Mouse (Mus musculus): Measurements from ENCODE around the gene Slc28a1. TPM values are rescaled to one million over a fixed set of nuclear protein-coding genes. Genes with fewer than 3 reads are reported as not detected.

Gene Slc28a1
- total and polyA plus RNA-seq, 3 experiments: not detected

- peaks cover 0 to 5% of the 10 kb centered on the region in 2 experiments; a peak in 2 of 4 replicates for H3K27me3 ChIP-seq (ENCODE audit: control insufficient read depth in 1 of 2, insufficient read depth in 2 of 2, low read length in 2 of 2)
- DNase-seq (ENCODE audit: low read depth, low spot score): no peak
- no peaks in the 10 kb centered on the region for H3K9me3 ChIP-seq (replicated peaks; ENCODE audit: insufficient read depth, low read length)
- no peaks in the 10 kb centered on the region for H3K36me3 ChIP-seq (ENCODE audit: control insufficient read depth in 1 of 2, insufficient read depth in 2 of 2, low read length in 2 of 2)
- H3K27ac ChIP-seq (ENCODE audit: control insufficient read depth, low read depth, low read length): no peak overlapping the region
- H3K79me2 ChIP-seq (ENCODE audit: control insufficient read depth, insufficient read depth, low read length, poor library complexity): no peaks in the 10 kb centered on the region
- no peaks in the 10 kb centered on the region for H3K4me1 ChIP-seq (ENCODE audit: control insufficient read depth in 1 of 2, insufficient read depth in 2 of 2, low read length in 2 of 2)
- H3K9ac ChIP-seq (ENCODE audit: control insufficient read depth, low read depth, low read length, poor library complexity, severe bottlenecking): no peak overlapping the region
- TF ChIP-seq RAD21 (IDR thresholded peaks at IDR 0.05; ENCODE audit: low read depth, low read length) (no peak), RCOR1 (IDR thresholded peaks at IDR 0.05; ENCODE audit: low read depth, low read length) (no peak), UBTF (IDR thresholded peaks at IDR 0.05; ENCODE audit: borderline replicate concordance, insufficient read depth, low read depth, low read length) (no peak), KAT2A (conservative IDR thresholded peaks at IDR 0.05; ENCODE audit: low read depth, low read length) (no peak)
- no peak overlapping the region for H3K4me3 ChIP-seq (ENCODE audit: control insufficient read depth in 1 of 2, insufficient read depth in 1 of 2, low read depth in 2 of 2, low read length in 2 of 2)
These were observed 98.2 kb downstream of the Slc28a1 start for GRCm38 (mm10) chr7:81212697-81213346.

GRCm38 (mm10) chr7:81213347-81214152 is 99.0 kb downstream of the Slc28a1 start, which contains the start of gene Pde8a:
TSS of gene Pde8a (plus strand) at chr7:81213596.
- Histone ChIP-seq H3K27me3 (ENCODE audit: control insufficient read depth in 1 of 2, insufficient read depth in 2 of 2, low read length in 2 of 2) (peaks cover 0 to 7% of the 10 kb centered on the region in 2 experiments; a peak in 2 of 4 replicates), H3K27ac (ENCODE audit: control insufficient read depth, low read depth, low read length) (no peak within 1 kb of the TSS), H3K79me2 (ENCODE audit: control insufficient read depth, insufficient read depth, low read length, poor library complexity) (no peaks in the 10 kb centered on the region), H3K9me3 (replicated peaks; ENCODE audit: insufficient read depth, low read length) (no peaks in the 10 kb centered on the region), H3K4me1 (ENCODE audit: control insufficient read depth in 1 of 2, insufficient read depth in 2 of 2, low read length in 2 of 2) (no peaks in the 10 kb centered on the region), H3K9ac (ENCODE audit: control insufficient read depth, low read depth, low read length, poor library complexity, severe bottlenecking) (no peak within 1 kb of the TSS), H3K4me3 (ENCODE audit: control insufficient read depth in 1 of 2, insufficient read depth in 1 of 2, low read depth in 2 of 2, low read length in 2 of 2) (no peak within 1 kb of the TSS), H3K36me3 (ENCODE audit: control insufficient read depth in 1 of 2, insufficient read depth in 2 of 2, low read length in 2 of 2) (no peaks in the 10 kb centered on the region)
- TF ChIP-seq E2F4 (IDR thresholded peaks at IDR 0.05; ENCODE audit: borderline replicate concordance, low read depth, low read length): no peak
- TF ChIP-seq RCOR1 (IDR thresholded peaks at IDR 0.05; ENCODE audit: low read depth, low read length): no peak
- TF ChIP-seq GATA1 (IDR thresholded peaks at IDR 0.05; ENCODE audit: low read depth, low read length): no peak
- no peak for TF ChIP-seq USF2 (IDR thresholded peaks at IDR 0.05; ENCODE audit: borderline replicate concordance in 1 of 2, insufficient read depth in 1 of 2, low read depth in 1 of 2, low read length in 2 of 2)
- TF ChIP-seq ELF1 (IDR thresholded peaks at IDR 0.05; ENCODE audit: low read depth, low read length): no peak
- TF ChIP-seq MEF2A (IDR thresholded peaks at IDR 0.05; ENCODE audit: extremely low read depth, insufficient replicate concordance, low read depth, low read length, poor library complexity, severe bottlenecking): no peak
- TF ChIP-seq TCF12 (IDR thresholded peaks at IDR 0.05; ENCODE audit: low read depth, low read length): no peak
- TF ChIP-seq ZNF384 (IDR thresholded peaks at IDR 0.05; ENCODE audit: low read depth, low read length): no peak
- TF ChIP-seq HCFC1 (IDR thresholded peaks at IDR 0.05; ENCODE audit: low read depth, low read length): no peak
- no peak for TF ChIP-seq USF1 (IDR thresholded peaks at IDR 0.05; ENCODE audit: low read depth, low read length)
- no peak for TF ChIP-seq MYC (IDR thresholded peaks at IDR 0.05; ENCODE audit: low read depth, low read length)
- no peak for TF ChIP-seq CHD1 (IDR thresholded peaks at IDR 0.05; ENCODE audit: low read depth, low read length)
- no peak for TF ChIP-seq TBP (IDR thresholded peaks at IDR 0.05; ENCODE audit: low read depth, low read length)
- no peak for TF ChIP-seq SMC3 (IDR thresholded peaks at IDR 0.05; ENCODE audit: low read depth, low read length)
- no peak for TF ChIP-seq CHD2 (IDR thresholded peaks at IDR 0.05; ENCODE audit: low read length)
- no peak for TF ChIP-seq POLR2AphosphoS2 (IDR thresholded peaks at IDR 0.05; ENCODE audit: low read length)
- TF ChIP-seq TAL1 (IDR thresholded peaks at IDR 0.05; ENCODE audit: low read length): no peak
- DNase-seq (ENCODE audit: low read depth, low spot score): no peak

Measured in MEL (cell line).